Mouse (Mus musculus) kidney, adult 2 months (tissue): ENCODE data around the gene Six3. TPM values are rescaled to one million over a fixed set of nuclear protein-coding genes. Genes with fewer than 3 reads are reported as not detected.

Experiments
- DNase-seq: peaks from one replicate; pipeline ENCODE4 v3.0.0; 2021
- H3K27ac ChIP-seq: fragments of 200-500 bp; 2 replicates; pipeline ENCODE4 v1.5.1; 2012; ENCODE audit warnings: low read depth, low read length, control low read depth, inconsistent platforms; ENCODE audit not compliant: insufficient read depth
- H3K27me3 ChIP-seq: fragments of 200-500 bp; replicated peaks from 2 replicates; pipeline ENCODE4 v1.6.1; 2012; ENCODE audit warnings: mild to moderate bottlenecking, moderate library complexity, low read length, inconsistent platforms; ENCODE audit not compliant: control insufficient read depth, insufficient read depth
- H3K36me3 ChIP-seq: fragments of 200-500 bp; 2 replicates; pipeline ENCODE4 v1.6.1; 2012; ENCODE audit warnings: mild to moderate bottlenecking, moderate library complexity, low read length, inconsistent platforms; ENCODE audit not compliant: control insufficient read depth, insufficient read depth
- H3K4me1 ChIP-seq: fragments of 200-500 bp; 2 replicates; pipeline ENCODE4 v1.6.1; 2011; ENCODE audit warnings: low read length; ENCODE audit not compliant: control insufficient read depth, insufficient read depth
- H3K4me3 ChIP-seq: fragments of 200-500 bp; 2 replicates; pipeline ENCODE4 v1.5.1; 2011; ENCODE audit warnings: mild to moderate bottlenecking, low read depth, low read length, control low read depth; ENCODE audit not compliant: insufficient read depth
- CTCF ChIP-seq: fragments of 200-500 bp; conservative IDR thresholded peaks from 2 replicates; pipeline ENCODE4 v1.5.1; 2011; ENCODE audit warnings: low read depth, mild to moderate bottlenecking, control low read depth, low read length, moderate library complexity, mixed read lengths; ENCODE audit not compliant: insufficient read depth, insufficient read length
- POLR2A ChIP-seq: fragments of 200-500 bp; IDR thresholded peaks from one replicate; pipeline ENCODE4 v1.6.1; 2011; ENCODE audit warnings: low read depth, low read length, control low read depth
- WGBS: fragments of 180-500 bp; shearing (Covaris S2); methylation state at CpG from one replicate; pipeline ENCODE4 v1.1.7; 2018; 5-methylcytosine and 5-hydroxymethylcytosine counted together
- polyA plus RNA-seq: library from polyadenylated mRNA; depleted of rRNA; stranded (reverse); fragments of >200 nt; gene quantifications from 2 replicates; pipeline ENCODE4 v1.2.3, GENCODE M21; 2012

Six3 gene
- polyA plus RNA-seq, 1 experiment = not detected

DNA sequence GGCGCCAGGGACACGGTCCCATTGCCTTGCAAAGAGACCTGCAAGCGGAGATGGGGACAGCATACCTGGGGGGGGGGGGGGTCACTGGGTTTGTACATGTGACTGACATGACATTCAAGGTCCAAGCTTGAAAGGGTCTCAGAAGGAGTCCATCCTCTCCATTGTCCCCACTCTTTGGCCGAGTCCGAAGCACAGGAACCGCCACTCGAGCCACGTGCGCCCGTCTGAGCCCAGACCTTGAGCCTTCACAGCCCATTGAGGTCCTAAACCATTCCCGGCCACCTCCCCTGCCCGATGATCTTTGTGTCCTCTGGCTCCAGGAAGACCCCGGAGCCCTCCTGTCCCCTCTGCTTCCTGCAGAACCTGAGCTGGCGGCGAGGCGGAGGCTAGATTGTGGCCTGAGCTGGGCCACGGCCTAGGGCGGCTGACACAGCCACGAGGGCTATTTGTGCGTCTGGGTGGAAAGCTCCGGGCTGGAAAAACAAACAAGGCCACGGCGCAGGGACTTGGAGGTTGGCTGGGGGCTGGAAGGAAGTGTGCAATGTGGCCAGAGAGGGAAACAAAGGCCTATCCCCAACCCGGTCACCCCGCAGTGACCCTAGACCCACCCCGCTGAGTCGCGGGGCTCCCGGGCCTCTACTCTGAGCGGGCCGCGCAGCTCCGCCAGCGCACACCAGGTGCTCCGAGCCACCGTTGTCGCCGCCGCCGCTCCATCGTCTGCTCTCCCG is 4.9 kb upstream of the Six3 start:
- peaks cover 4% of the 10 kb centered on the region for H3K27me3 ChIP-seq
- no peaks in the 10 kb centered on the region for H3K36me3 ChIP-seq
- DNase-seq = no peak
- no peaks in the 10 kb centered on the region for H3K4me1 ChIP-seq
- 3% methylated on average over 42 of the region's 42 CpGs for WGBS
- no peak overlapping the region for H3K27ac ChIP-seq
- TF ChIP-seq POLR2A = no peak
- TF ChIP-seq CTCF = no peak
- H3K4me3 ChIP-seq = no peak overlapping the region

DNA sequence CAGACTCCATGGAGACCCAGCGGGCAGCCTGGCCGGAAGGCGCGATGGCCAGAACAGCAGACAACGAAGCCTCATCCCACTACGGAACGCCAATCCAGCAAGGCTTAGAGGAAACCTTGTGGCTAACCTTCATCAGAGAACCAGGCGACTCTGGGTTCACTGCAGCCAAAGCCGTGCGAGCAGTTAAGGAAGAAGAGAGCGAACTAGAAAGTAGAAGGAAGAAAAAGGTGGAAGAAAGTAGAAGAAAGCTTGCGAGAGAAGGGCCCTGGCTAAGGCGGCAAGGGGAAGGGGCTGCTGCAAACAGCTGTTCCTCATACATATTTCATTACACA is 4.3 kb upstream of the Six3 start:
- peaks cover 4% of the 10 kb centered on the region for H3K27me3 ChIP-seq
- 5% methylated on average over 13 of the region's 13 CpGs for WGBS
- H3K27ac ChIP-seq = no peak overlapping the region
- no peaks in the 10 kb centered on the region for H3K36me3 ChIP-seq
- H3K4me1 ChIP-seq = no peaks in the 10 kb centered on the region
- no peak for DNase-seq
- no peak for TF ChIP-seq POLR2A
- no peak for TF ChIP-seq CTCF
- H3K4me3 ChIP-seq = no peak overlapping the region

DNA sequence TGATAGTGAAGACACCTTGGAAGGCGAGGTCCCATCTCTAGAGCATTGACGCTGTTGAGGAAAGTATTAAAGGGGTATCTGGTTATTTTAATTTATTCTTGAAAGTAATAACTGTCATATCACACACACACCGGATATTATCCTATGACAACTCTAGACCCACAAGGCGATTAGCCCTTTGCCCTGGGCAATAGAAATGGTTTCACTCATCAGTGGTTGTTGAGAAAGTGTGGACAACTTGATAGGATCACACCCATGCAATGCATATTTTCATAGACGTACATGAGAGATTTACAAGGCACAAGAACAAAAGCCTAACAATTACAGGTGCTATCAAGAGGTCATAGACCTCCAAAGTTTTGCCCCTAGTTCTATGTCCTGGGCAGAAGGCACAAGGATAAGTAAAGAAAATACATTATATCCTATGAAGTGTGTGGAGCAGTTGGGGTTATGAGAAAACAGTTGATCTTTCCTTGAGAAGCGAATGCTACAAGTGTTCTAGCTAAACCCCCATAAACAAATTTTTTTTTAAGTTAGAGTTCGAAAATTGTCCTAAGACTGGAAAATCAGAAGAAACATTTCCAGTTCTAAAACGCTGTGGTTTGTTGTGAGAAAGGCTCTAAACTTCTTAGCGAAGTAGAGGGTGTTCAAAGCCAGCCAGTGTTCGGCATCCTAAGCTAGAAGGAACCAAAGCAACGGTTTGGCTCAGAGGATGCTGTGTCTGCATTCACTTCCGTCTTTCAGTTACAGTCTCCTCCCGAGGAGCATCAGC is 3.6 kb upstream of the Six3 start:
- WGBS = 5% methylated on average over 13 of the region's 13 CpGs
- Histone ChIP-seq H3K27ac (no peak overlapping the region), H3K4me1 (no peaks in the 10 kb centered on the region), H3K4me3 (no peak overlapping the region), H3K36me3 (no peaks in the 10 kb centered on the region), H3K27me3 (peaks cover 4% of the 10 kb centered on the region)
- TF ChIP-seq POLR2A (no peak), CTCF (no peak)
- no peak for DNase-seq

DNA sequence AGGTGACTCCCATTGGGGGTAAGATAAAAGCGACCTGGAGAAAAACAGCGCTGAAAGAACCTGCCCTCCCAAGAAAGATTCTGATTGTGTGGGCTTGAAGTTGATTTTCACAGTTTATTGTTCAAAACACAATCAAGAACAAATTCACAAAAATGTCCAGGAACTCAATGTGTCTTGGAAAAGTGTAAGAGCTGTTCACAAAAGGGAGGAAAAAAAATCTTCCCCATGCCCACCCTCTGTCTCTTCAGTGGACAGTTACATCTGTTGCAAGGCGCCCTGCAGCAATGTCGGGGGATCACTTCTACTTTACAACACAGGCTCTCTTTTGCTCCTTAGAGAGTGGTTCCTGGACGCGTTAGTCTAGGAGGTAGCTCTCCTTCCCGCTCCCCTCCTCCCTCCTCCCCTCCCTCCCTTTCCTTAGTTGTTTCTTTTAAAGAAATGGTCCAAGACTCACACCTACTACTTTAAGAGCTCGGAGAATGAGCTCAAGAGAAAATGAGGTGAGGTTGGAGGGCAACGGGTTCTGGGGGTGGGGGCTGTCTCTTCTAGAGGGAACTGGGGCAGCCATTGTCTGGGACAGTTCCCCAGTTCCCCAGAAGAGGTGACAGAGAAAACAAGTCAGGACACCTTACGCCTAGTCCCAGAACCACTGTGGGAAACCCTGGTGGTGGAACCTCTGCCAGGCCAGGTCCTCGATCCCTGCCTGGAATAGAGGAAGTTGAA is 2.9 kb upstream of the Six3 start:
- 8% methylated on average over 11 of the region's 11 CpGs for WGBS
- Histone ChIP-seq H3K4me1 (no peaks in the 10 kb centered on the region), H3K36me3 (no peaks in the 10 kb centered on the region), H3K27ac (no peak overlapping the region), H3K4me3 (no peak overlapping the region), H3K27me3 (peaks cover 4% of the 10 kb centered on the region)
- no peak for TF ChIP-seq CTCF
- no peak for TF ChIP-seq POLR2A
- DNase-seq = no peak

DNA sequence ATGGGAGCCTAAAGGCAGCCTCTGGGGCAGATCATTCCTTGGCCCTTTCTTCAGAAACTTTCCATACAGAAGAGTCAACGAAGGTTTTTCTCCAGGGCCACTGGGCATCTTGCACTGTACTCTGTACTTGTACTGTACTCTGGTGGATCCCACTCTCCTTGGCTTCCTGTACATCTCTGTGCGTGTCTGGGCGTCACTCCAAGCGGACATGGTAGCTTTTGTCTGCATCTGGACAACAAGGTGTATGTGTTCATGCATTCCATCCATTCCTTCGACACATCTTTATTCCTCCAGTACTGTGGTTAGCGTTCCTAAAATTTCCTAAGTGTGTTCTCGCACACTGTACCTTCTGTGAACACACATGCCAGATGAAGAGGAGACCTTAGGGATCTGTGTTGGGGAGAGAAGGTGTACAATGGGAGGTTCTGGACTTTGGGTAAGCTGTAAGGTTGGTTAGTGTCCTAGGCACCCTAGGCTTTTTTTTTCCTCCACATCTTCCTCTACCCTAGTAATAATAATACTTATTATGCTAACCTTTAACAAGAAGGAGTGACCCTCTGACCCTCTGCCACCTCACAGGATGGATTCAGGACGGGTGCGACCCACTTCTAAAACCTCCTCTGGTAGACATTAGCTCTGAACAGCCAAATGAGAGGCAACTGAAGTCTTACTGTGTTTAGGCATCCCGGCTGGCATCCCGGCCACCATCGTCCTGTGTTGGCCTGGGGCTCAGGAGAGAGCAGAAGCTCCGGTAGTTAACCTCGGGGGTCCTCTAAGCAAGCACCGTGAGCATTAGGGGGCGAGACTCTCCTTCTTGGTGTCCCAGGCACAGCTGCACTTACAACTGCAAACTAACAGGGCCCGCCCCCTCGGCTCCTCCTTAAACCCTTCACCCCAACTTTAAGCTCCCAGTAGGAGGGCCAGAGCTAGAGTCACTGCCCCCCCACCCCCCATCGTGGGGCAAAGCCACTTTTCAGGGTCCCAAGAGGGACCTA is 1.6 kb upstream of the Six3 start:
- TF ChIP-seq POLR2A (no peak), CTCF (no peak)
- 6% methylated on average over 19 of the region's 19 CpGs for WGBS
- Histone ChIP-seq H3K4me1 (no peaks in the 10 kb centered on the region), H3K27me3 (peaks cover 4% of the 10 kb centered on the region), H3K36me3 (no peaks in the 10 kb centered on the region), H3K4me3 (no peak overlapping the region), H3K27ac (no peak overlapping the region)
- DNase-seq = no peak

DNA sequence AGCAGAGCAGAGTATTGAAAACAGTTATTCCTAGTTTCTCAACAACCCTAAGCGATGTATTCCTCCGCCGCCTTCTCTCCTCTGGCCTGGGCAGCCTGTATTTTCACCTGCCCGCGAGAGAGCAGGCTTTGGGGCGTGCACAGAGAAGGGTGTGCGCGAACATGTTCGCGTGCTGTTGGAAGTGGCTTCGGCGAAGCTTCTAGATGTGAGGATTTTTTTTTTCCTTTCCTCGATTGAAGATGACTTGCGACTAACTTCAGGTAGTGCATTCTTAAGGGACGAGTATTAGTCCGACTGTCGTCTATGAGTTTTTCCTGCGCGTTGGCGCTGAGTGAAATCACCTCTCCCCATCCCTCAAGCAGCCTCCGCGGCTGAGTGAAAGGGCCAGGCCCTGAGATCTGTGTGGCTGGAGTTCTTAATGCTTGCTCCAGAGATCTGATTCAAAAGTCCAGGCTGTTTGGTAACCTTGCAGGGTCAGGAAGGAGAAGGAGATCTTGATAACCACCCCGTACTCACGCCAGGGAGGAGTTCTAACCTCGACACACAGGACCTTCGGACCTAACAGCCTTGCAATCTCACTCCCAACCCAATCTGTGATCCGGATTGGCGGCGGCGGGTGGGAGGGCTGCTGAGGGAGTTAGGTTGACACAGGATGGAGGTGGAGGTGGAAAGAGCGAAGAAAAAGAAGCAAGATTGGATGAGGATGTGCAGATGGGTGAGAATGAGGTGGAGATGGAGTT is 712 bp upstream of the Six3 start:
- no peak for DNase-seq
- TF ChIP-seq POLR2A (no peak), CTCF (no peak)
- Histone ChIP-seq H3K4me1 (no peaks in the 10 kb centered on the region), H3K27ac (no peak overlapping the region), H3K4me3 (no peak overlapping the region), H3K27me3 (peaks cover 4% of the 10 kb centered on the region), H3K36me3 (no peaks in the 10 kb centered on the region)
- WGBS = 3% methylated on average over 31 of the region's 31 CpGs
